Mouse (Mus musculus) hindbrain, embryonic 16.5 days (tissue): ENCODE results near the gene Mul1. TPM values are rescaled to one million over a fixed set of nuclear protein-coding genes. Genes with fewer than 3 reads are reported as not detected.

Experiments
- ATAC-seq: fragments of 200-750 bp; cut with Nextera tagmentation; 2 replicates; pipeline ENCODE4 v1.8.0; 2017; ENCODE audit warnings: moderate TSS enrichment, moderate library complexity
- H3K27ac ChIP-seq: fragments of 300-500 bp; sonication (generic); 2 replicates; pipeline ENCODE4 v1.5.1; 2014; ENCODE audit warnings: low read depth, mild to moderate bottlenecking, control low read depth, low read length, moderate library complexity
- H3K27me3 ChIP-seq: fragments of 300-500 bp; sonication (generic); replicated peaks from 2 replicates; pipeline ENCODE4 v1.6.1; 2014; ENCODE audit warnings: low read length; ENCODE audit not compliant: control insufficient read depth, insufficient read depth
- H3K36me3 ChIP-seq: fragments of 300-500 bp; sonication (generic); 2 replicates; pipeline ENCODE4 v1.6.1; 2014; ENCODE audit warnings: mild to moderate bottlenecking, low read length, moderate library complexity, mixed read lengths; ENCODE audit not compliant: control insufficient read depth, insufficient read depth
- H3K4me1 ChIP-seq: fragments of 300-500 bp; sonication (generic); 2 replicates; pipeline ENCODE4 v1.6.1; 2014; ENCODE audit warnings: low read depth, low read length; ENCODE audit not compliant: control insufficient read depth, insufficient read depth
- H3K4me2 ChIP-seq: fragments of 300-500 bp; sonication (generic); 2 replicates; pipeline ENCODE4 v1.6.1; 2014; ENCODE audit warnings: mild to moderate bottlenecking, low read length, control low read depth, moderate library complexity
- H3K4me3 ChIP-seq: fragments of 300-500 bp; sonication (generic); 2 replicates; pipeline ENCODE4 v1.5.1; 2014; ENCODE audit warnings: mild to moderate bottlenecking, low read length, control low read depth, moderate library complexity
- H3K9ac ChIP-seq: fragments of 300-500 bp; sonication (generic); 2 replicates; pipeline ENCODE4 v1.6.1; 2014; ENCODE audit warnings: low read depth, mild to moderate bottlenecking, control low read depth, low read length, moderate library complexity
- H3K9me3 ChIP-seq: fragments of 300-500 bp; sonication (generic); 2 replicates; pipeline ENCODE4 v1.6.1; 2014; ENCODE audit warnings: mild to moderate bottlenecking, low read length, moderate library complexity; ENCODE audit not compliant: control insufficient read depth
- WGBS: fragments of 180-500 bp; shearing (Covaris S2); extraction: QIAGEN DNeasy Blood & Tissue Kit; methylation state at CpG from one replicate; pipeline ENCODE4 v1.1.7; 2014; 5-methylcytosine and 5-hydroxymethylcytosine counted together
- polyA plus RNA-seq: library from polyadenylated mRNA; unstranded; fragments of >200 nt; fragmentation: Nextera tagmentation; extraction: Ambion mirVana; gene quantifications from 2 replicates; pipeline ENCODE4 v1.2.1, GENCODE M21; 2015

Mul1 gene
- polyA plus RNA-seq = 21.6 and 23.7 TPM in 2 replicates

DNA sequence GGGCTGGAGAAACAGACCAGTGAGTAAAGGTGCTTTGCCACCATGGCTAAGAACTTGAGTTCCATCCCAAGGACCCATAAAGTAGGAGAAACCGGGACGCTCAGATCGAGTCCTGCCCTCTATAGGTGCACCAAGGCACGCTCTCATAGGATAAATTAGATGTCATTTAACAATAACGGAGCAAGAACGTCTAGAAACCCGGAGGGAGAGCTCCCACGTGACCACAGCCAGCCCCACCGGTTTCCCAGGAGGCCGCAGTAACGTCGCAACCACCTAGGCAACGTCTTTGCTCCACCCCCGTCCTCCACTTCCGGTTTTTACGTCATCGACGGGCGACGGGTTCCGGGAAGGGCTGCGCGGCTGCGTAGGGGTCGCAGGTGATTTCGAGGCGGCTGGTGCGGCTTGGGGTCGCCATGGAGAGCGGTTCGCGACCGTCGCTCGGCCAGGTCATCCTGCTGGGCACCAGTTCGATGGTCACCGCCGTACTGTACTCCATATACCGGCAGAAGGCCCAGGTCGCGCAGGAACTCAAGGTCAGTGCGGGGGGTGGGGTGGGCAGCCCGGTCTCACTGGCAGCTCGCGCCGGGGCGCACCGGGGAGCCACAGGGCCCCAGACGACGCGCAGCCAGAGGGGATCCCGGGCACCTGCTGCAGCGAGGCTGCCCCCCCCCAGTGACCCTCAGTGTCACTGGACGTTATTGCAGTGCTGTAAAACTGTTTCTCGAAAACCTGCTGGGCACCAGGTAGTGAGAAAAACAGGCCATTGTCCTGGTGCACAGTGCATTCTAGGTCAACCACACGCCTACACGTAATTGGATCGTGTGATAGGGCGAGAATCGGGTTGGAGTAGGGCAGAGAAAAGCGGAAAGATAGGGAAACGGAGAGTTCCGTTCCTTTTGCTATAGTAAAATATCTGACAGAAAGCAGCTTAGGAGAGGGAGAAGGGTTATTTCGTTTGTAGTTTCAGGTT is at the start of gene Mul1:
Gene Mul1, plus strand, starts transcription at position 325 of the 970 bp plus-strand sequence.
- H3K4me2 ChIP-seq = peak within 1 kb of the TSS; percentile 92
- H3K27me3 ChIP-seq = no peaks in the 10 kb centered on the region
- peak within 1 kb of the TSS; percentile 83 for H3K27ac ChIP-seq
- H3K4me1 ChIP-seq = peaks cover 11% of the 10 kb centered on the region
- peaks cover 17% of the 10 kb centered on the region for H3K36me3 ChIP-seq
- H3K9me3 ChIP-seq = no peaks in the 10 kb centered on the region
- ATAC-seq = peak; percentile 95
- H3K9ac ChIP-seq = peak within 1 kb of the TSS; percentile 83
- peak within 1 kb of the TSS; percentile 68 for H3K4me3 ChIP-seq
- WGBS = 1% methylated on average over 64 of the region's 64 CpGs

DNA sequence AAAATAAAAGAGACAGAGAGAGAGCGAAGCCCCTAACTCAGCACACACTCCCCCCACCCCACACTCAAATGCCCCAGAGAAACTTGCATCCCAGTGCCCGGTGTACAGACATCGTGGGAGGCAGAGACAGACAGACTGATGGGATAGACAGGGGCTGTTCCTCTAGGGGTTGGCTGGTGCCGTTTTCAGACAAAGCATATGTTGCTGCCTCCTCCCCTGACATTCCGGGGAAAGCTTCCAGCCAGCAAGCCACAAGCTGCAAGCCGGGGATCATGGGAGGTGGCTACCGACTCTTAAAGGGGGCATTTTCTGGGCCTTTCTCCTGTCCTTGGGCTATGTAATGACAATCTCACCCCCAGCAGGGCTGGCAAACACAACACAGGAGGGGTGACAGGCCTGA is 40.8 kb upstream of the Mul1 start:
- peaks cover 15% of the 10 kb centered on the region for H3K4me1 ChIP-seq
- H3K4me3 ChIP-seq = peak overlapping the region; percentile 64; the same call in 1 of the 2 replicates
- H3K9ac ChIP-seq = peak overlapping the region; percentile 17
- peak overlapping the region; percentile 87 for H3K4me2 ChIP-seq
- H3K36me3 ChIP-seq = no peaks in the 10 kb centered on the region
- no peaks in the 10 kb centered on the region; the same call in 1 of the 2 replicates for H3K9me3 ChIP-seq
- peaks cover 44% of the 10 kb centered on the region for H3K27me3 ChIP-seq
- no peak for ATAC-seq
- no peak overlapping the region for H3K27ac ChIP-seq
- WGBS = 59% methylated on average over 7 of the region's 7 CpGs

DNA sequence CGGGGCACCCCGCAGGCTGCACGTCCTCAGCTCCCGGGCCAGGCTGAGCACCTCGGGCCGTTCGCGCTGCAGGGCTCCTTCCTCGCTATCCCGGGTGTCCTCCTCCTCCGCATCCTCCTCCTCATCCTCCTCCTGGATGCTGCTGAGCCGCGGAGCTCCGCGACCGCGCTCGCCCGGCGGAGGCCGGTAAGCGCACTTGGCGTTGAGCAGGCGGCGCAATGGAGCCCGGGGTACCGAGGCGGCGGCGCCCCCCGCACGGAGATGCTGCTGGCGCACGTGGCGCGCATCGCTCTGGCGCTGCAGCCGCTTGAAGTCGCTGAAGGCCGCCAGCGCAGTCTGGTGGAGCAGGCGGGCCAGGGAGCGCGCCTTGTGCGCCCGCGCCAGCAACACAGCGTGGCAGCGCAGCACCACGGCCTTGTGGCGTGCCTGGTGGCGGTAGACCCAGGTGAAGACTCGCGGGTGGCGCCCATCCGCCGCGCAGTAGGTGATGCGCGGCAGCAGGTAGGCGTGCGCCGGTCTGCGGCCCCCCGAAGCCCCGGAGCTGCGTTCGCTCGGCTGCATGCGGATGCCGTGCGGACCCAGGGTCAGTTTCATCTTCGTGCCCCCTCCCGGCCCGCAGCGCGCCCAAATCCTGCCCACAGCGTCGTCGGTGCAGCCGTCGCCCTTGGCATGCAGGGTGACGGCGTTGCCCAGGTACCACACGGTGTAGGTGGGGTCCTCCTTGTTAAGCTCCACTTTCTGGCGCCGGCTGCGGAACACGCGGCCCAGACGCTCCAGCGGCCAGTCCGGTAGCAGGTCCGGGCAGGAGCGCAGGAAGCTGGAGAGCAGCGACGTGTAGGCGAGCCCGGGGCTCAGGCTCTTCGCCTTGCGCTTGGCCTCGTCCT is 39.1 kb upstream of the Mul1 start:
- ATAC-seq = peak; percentile 61
- Histone ChIP-seq H3K4me1 (peaks cover 15% of the 10 kb centered on the region), H3K27ac (peak overlapping the region; percentile 63; the same call in 1 of the 2 replicates), H3K4me3 (peak overlapping the region; percentile 64), H3K9me3 (no peaks in the 10 kb centered on the region; the same call in 1 of the 2 replicates), H3K36me3 (no peaks in the 10 kb centered on the region), H3K4me2 (peak overlapping the region; percentile 87), H3K27me3 (peaks cover 48% of the 10 kb centered on the region), H3K9ac (peak overlapping the region; percentile 78)
- 2% methylated on average over 86 of the region's 103 CpGs for WGBS

DNA sequence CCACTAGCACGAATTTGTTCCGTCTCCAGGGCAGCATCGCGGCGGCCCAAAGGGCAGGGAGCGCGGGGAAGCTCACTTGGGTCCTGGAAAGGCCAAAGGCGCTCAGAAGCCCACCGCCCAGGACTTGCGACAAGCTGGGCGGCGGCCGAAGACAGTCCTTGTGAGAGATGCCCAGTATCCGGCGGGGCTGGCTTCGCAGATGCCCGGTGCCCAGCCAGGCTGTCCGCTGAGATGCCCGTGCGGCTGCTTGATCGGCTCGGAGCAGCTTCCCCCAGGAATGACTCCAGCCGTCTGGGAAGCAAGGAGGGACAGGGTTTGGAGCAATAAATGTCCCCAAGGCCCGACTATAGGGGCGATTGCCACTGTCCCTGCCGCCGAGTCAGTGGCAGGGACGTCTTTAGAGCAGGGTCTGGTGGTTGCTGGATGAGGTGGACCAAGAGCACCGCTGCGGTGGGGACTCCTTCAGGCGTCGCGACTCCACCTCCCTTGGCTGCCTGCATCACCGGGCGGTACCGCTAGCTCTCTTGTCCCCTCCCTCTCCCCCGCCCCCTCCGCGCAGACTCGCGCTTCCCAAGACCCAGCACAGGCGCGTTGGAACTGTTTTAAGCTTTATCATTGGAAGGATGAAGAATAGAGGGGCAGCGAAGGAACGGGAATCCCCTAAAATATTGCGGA is 38.4 kb upstream of the Mul1 start, which contains the start of gene Fam43b:
Gene Fam43b, minus strand, starts transcription at position 558 of the 675 bp plus-strand sequence.
- WGBS = under 1% methylated on average over 43 of the region's 46 CpGs
- ATAC-seq = peak; percentile 90
- peak within 1 kb of the TSS; percentile 87 for H3K4me2 ChIP-seq
- no peaks in the 10 kb centered on the region for H3K36me3 ChIP-seq
- peak within 1 kb of the TSS; percentile 64 for H3K4me3 ChIP-seq
- H3K27me3 ChIP-seq = peaks cover 48% of the 10 kb centered on the region
- H3K4me1 ChIP-seq = peaks cover 15% of the 10 kb centered on the region
- peak within 1 kb of the TSS; percentile 63; the same call in 1 of the 2 replicates for H3K27ac ChIP-seq
- H3K9me3 ChIP-seq = no peaks in the 10 kb centered on the region; the same call in 1 of the 2 replicates
- H3K9ac ChIP-seq = peak within 1 kb of the TSS; percentile 78

DNA sequence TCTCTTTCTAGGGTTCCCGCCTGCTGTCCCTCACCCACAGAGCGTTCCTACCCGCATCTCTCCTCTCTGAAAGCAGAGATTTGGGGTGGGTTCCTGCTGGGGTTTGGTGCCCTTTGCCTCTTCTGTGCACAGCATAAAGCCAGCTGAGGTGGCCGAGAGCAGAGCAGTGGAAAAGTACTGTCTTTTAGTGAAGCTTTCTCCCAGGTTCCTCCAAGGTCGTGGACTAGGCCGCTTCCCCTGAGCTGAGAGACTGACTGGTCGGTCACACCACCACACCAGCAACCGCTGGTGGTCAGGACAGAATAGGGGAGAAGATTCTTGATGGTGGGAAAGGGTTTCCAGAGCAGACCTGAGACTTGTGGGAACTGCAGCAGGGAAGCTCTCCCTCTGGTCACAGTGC is 37.8 kb upstream of the Mul1 start:
- Histone ChIP-seq H3K4me2 (peak overlapping the region; percentile 87), H3K27me3 (peaks cover 48% of the 10 kb centered on the region), H3K4me3 (peak overlapping the region; percentile 64), H3K9ac (peak overlapping the region; percentile 78), H3K36me3 (no peaks in the 10 kb centered on the region), H3K9me3 (no peaks in the 10 kb centered on the region; the same call in 1 of the 2 replicates), H3K27ac (no peak overlapping the region), H3K4me1 (peaks cover 15% of the 10 kb centered on the region)
- peak; percentile 34; the same call in 1 of the 2 replicates for ATAC-seq
- 3% methylated on average over 8 of the region's 8 CpGs for WGBS

DNA sequence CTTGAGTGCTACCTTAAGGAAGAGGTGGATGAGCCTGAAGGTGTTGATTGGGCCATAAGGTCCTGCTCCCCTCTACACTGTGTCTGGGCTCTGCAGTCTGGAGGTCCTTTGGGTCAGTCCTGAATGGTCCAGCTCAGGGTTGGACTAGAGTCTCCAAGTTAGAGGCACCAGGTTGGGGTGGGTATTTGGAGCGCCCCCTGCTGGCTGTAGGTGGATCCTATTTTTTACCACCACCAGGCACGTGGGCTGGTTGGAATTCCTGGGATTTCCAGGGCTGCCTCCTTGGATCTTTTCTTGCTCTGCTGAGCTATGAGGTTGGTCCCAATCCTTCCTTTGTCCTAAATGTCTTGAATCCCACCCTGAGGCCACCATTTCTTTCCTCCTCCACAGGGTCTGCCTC is 29.7 kb upstream of the Mul1 start:
- no peaks in the 10 kb centered on the region; the same call in 1 of the 2 replicates for H3K27me3 ChIP-seq
- WGBS = 0% methylated on average over 2 of the region's 2 CpGs
- no peaks in the 10 kb centered on the region for H3K4me1 ChIP-seq
- no peak overlapping the region for H3K4me3 ChIP-seq
- no peak overlapping the region for H3K4me2 ChIP-seq
- no peak overlapping the region for H3K27ac ChIP-seq
- H3K9me3 ChIP-seq = no peaks in the 10 kb centered on the region
- no peak for ATAC-seq
- no peak overlapping the region for H3K9ac ChIP-seq
- no peaks in the 10 kb centered on the region for H3K36me3 ChIP-seq

DNA sequence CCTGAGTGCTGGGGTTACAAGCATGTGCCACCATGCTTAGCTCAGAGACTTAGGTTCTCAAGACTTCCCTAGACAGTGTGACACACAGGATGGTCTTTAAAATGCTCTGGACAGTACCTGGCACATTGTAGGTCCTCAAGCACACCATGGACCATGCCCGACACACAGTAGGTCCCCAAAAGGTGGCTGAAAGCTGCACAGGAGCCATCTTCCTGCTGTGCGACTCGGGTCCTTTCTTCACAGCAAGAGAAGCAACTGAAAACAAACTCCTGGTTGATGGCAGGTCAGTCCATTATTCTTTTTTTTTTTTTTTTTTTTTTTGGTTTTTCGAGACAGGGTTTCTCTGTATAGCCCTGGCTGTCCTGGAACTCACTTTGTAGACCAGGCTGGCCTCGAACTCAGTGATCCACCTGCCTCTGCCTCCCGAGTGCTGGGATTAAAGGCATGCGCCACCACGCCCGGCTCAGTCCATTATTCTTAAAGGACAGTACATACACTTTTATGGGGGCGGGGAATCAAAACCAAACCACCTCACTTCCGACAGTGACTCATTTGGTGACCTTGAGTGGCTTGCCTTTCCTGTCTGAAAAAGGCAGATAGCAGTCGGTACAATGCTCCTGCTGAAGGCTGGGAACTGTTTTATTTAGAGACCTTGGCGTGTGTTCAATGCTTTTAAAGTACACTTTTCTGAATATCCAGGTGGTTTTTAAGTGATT is 26.8 kb upstream of the Mul1 start:
- H3K27me3 ChIP-seq = no peaks in the 10 kb centered on the region; the same call in 1 of the 2 replicates
- no peak overlapping the region for H3K4me3 ChIP-seq
- H3K27ac ChIP-seq = no peak overlapping the region
- no peaks in the 10 kb centered on the region for H3K36me3 ChIP-seq
- H3K9ac ChIP-seq = no peak overlapping the region
- WGBS = 85% methylated on average over 11 of the region's 13 CpGs
- H3K9me3 ChIP-seq = no peaks in the 10 kb centered on the region
- no peak for ATAC-seq
- no peak overlapping the region for H3K4me2 ChIP-seq
- no peaks in the 10 kb centered on the region for H3K4me1 ChIP-seq

DNA sequence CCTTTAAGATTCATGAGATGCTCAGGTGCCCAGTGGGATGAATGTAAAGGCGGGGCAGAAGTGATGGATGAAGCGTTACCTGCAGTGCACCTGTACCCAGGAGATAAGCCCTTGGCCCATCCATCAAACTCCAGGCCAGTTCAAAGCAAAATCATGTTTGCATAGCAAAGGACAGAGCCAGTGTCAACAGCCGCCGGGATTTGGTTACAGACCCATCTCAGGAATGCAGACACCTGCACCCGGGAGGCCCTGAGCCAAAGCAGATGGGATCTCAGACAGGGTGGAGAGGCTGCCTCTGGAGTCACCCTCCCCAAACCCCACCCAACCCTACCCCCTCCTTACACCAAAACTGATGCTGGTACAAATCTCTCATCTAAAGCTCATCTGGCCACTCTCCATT is 23.5 kb upstream of the Mul1 start:
- 13% methylated on average over 5 of the region's 5 CpGs for WGBS
- H3K4me1 ChIP-seq = peaks cover 9% of the 10 kb centered on the region
- H3K9ac ChIP-seq = no peak overlapping the region
- no peak overlapping the region for H3K4me2 ChIP-seq
- no peak overlapping the region for H3K4me3 ChIP-seq
- no peaks in the 10 kb centered on the region for H3K36me3 ChIP-seq
- no peak overlapping the region for H3K27ac ChIP-seq
- H3K27me3 ChIP-seq = no peaks in the 10 kb centered on the region; the same call in 1 of the 2 replicates
- H3K9me3 ChIP-seq = no peaks in the 10 kb centered on the region
- no peak for ATAC-seq
